Mouse (Mus musculus) midbrain, embryonic 10.5 days (tissue): ENCODE data around the gene Ttc3. TPM values are rescaled to one million over a fixed set of nuclear protein-coding genes. Genes with fewer than 3 reads are reported as not detected.
"Not testable (repeated sequence)": the region's sequence is repeated elsewhere in the genome, so short reads cannot be mapped to it uniquely, and the experiment has no call there.

Experiments used
- DNase-seq: peaks from one replicate; pipeline ENCODE4 v3.0.0-alpha.2; 2017; ENCODE audit warnings: low spot score
- H3K27ac ChIP-seq: fragments of 300-500 bp; sonication (generic); replicated peaks from 2 replicates; pipeline ENCODE4 v1.5.1; 2016; ENCODE audit warnings: mild to moderate bottlenecking
- H3K27me3 ChIP-seq: fragments of 300-500 bp; sonication (generic); 2 replicates; pipeline ENCODE4 v1.6.1; 2016; ENCODE audit warnings: low read depth, mild to moderate bottlenecking; ENCODE audit not compliant: poor library complexity, severe bottlenecking
- H3K36me3 ChIP-seq: fragments of 300-500 bp; sonication (generic); 2 replicates; pipeline ENCODE4 v1.6.1; 2016; ENCODE audit warnings: mild to moderate bottlenecking, moderate library complexity
- H3K4me1 ChIP-seq: fragments of 300-500 bp; sonication (generic); 2 replicates; pipeline ENCODE4 v1.6.1; 2016
- H3K4me3 ChIP-seq: fragments of 300-500 bp; sonication (generic); 2 replicates; pipeline ENCODE4 v1.5.1; 2016; ENCODE audit warnings: mild to moderate bottlenecking, moderate library complexity
- H3K9me3 ChIP-seq: fragments of 300-500 bp; sonication (generic); replicated peaks from 2 replicates; pipeline ENCODE4 v1.6.1; 2016; ENCODE audit warnings: mild to moderate bottlenecking
- WGBS: fragments of 180-500 bp; shearing (Covaris S2); methylation state at CpG from one replicate; pipeline ENCODE4 v1.1.7; 2016; 5-methylcytosine and 5-hydroxymethylcytosine counted together
- polyA plus RNA-seq: library from polyadenylated mRNA; unstranded; fragments of >200 nt; fragmentation: Nextera tagmentation; extraction: Ambion mirVana; gene quantifications from 2 replicates; pipeline ENCODE4 v1.2.1, GENCODE M21; 2016

Ttc3 gene
- polyA plus RNA-seq: 327 and 391 TPM in 2 replicates

- H3K36me3 ChIP-seq: 0 out of 2 replicates have a peak, but pooled peaks cover 2% of the 10 kb centered on the region
- H3K4me3 ChIP-seq: peak within 1 kb of the TSS; percentile 91
- no peaks in the 10 kb centered on the region for H3K9me3 ChIP-seq
- no peaks in the 10 kb centered on the region for H3K27me3 ChIP-seq
- H3K27ac ChIP-seq: peak within 1 kb of the TSS; percentile 99
- WGBS: under 1% methylated on average over 78 of the region's 79 CpGs
- DNase-seq: peak; percentile 97
- peaks cover 49% of the 10 kb centered on the region for H3K4me1 ChIP-seq
Observed at GRCm38 (mm10) chr16:94370173-94370914, at the start of gene Ttc3. Gene Ttc3 (plus strand): TSS chr16:94370618.

GRCm38 (mm10) chr16:94323681-94324080 is 46.7 kb upstream of the Ttc3 start:
- Histone ChIP-seq H3K27me3 (peaks cover 32% of the 10 kb centered on the region), H3K27ac (no peak overlapping the region), H3K4me1 (peaks cover 13% of the 10 kb centered on the region), H3K36me3 (no peaks in the 10 kb centered on the region), H3K4me3 (no peak overlapping the region), H3K9me3 (no peaks in the 10 kb centered on the region)
- DNase-seq: no peak
- 82% methylated on average over 5 of the region's 5 CpGs for WGBS

- H3K4me1 ChIP-seq: peaks cover 34% of the 10 kb centered on the region
- WGBS: 88% methylated on average over 3 of the region's 3 CpGs
- peaks cover 53% of the 10 kb centered on the region for H3K27me3 ChIP-seq
- no peak for DNase-seq
- H3K27ac ChIP-seq: no peak overlapping the region
- no peaks in the 10 kb centered on the region for H3K36me3 ChIP-seq
- H3K9me3 ChIP-seq: no peaks in the 10 kb centered on the region
- no peak overlapping the region for H3K4me3 ChIP-seq
Observed at GRCm38 (mm10) chr16:94326008-94326407, 44.4 kb upstream of the Ttc3 start.

DNA sequence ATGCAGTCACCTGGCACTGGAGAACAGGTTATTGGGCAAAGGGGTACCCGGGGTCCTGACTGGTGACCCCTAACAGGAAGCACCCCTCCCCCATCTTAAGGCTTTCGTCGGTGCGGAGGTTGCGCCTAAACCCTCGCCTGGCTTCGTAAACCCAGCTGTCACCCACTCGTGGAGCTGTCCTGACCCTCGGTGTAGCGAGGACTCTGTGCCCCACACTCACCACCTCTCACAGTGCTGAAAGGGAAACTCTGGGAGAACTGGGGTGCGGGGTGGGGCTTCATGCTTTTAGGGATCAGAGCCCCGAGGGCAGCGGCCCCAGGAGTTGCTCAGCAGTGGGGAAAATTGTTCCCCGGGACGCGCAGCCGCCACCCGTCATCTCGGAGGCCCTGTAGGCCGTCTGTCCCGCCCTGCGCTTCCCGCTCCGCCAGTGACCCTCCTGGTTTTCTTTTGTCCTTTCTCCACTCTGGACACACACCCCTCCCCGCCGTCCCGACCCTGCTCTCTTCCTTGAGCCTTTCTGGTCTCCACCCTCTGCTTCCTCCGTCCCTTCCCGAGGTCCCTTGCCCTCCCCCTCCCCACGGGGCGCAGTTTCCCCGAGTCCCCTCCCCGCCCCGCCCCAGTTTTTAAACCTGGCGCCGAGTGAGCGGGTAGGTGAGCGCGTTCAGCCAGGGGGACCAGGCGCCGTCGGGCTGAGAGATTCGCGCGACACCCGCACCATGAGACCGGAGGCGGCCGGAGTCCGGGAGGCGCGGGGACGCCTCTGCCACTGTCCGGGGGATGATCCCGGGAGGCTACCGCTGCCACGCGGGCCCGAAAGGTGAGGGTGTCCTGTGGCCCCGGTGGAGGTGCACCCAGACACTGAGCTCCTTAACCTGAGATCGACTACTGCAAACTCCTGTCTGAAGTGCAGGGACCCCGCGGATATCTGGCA is 42.4 kb upstream of the Ttc3 start, which contains the start of gene Ripply3:
Gene Ripply3 (plus strand): TSS at position 640 of the 931 bp plus-strand sequence.
- WGBS: 1% methylated on average over 63 of the region's 63 CpGs
- H3K27ac ChIP-seq: peak within 1 kb of the TSS; percentile 84
- H3K27me3 ChIP-seq: peaks cover 57% of the 10 kb centered on the region
- H3K4me3 ChIP-seq: peak within 1 kb of the TSS; percentile 64
- H3K36me3 ChIP-seq: no peaks in the 10 kb centered on the region
- peak; percentile 68 for DNase-seq
- H3K4me1 ChIP-seq: peaks cover 34% of the 10 kb centered on the region
- no peaks in the 10 kb centered on the region for H3K9me3 ChIP-seq

DNA sequence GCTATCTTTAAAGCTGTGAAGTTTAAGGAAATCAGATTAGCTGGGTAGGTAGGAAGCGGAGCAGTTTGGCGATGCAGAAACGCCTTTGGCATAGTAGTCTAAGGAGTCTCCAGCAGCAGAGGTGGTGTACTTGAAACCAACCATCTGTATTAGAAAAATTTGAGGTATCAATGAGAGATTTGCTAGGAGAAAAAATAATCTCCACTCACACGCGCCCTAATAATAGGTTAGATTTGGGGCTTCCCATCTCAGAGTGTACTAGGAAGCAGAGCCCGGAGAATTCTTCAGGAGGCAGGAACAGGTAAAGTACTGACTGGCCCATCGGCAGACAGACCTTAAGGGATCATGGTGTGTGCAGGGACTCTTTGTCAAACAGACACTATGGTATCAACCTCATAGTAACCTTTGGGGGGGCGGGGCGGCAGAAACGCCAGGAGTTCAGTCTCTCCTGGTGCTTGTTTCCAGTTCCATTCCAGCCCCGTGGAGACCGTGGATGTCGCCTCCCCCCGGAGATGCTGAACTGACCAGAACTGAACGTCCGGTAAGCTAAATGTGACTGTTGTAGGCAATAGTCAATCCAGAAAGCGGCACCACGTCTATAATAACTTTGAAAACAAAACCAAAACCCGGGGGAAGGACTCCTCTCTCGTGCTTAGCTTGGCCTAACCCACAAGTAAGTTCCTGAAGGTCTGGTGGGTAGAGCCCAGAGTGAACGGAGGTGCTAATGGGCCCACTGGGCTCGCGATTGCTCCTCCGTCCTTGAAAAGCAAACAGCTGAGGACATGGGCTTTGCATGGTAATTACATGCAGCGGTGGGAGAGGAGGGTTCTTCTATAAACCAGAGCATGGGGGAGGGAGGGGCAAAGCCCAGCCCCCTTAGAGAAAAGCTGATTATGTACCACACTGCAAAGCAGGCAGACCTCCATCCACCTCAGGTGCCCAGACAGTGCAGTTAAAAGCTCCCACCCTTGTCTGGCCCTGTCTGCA is 41.2 kb upstream of the Ttc3 start:
- Histone ChIP-seq H3K4me3 (peak overlapping the region; percentile 64), H3K36me3 (no peaks in the 10 kb centered on the region), H3K9me3 (no peaks in the 10 kb centered on the region), H3K27ac (peak overlapping the region; percentile 23; the same call in 1 of the 2 replicates), H3K27me3 (peaks cover 57% of the 10 kb centered on the region), H3K4me1 (peaks cover 34% of the 10 kb centered on the region)
- WGBS: 7% methylated on average over 25 of the region's 25 CpGs
- peak; percentile 50 for DNase-seq

GRCm38 (mm10) chr16:94330429-94330828 is 40.0 kb upstream of the Ttc3 start:
- peak; percentile 28 for DNase-seq
- Histone ChIP-seq H3K27me3 (peaks cover 57% of the 10 kb centered on the region), H3K36me3 (no peaks in the 10 kb centered on the region), H3K4me3 (no peak overlapping the region), H3K9me3 (no peaks in the 10 kb centered on the region), H3K27ac (peak overlapping the region; percentile 42), H3K4me1 (peaks cover 34% of the 10 kb centered on the region)
- 32% methylated on average over 5 of the region's 5 CpGs for WGBS

- no peaks in the 10 kb centered on the region for H3K9me3 ChIP-seq
- H3K27ac ChIP-seq: no peak overlapping the region
- H3K27me3 ChIP-seq: peaks cover 47% of the 10 kb centered on the region
- H3K4me1 ChIP-seq: peaks cover 38% of the 10 kb centered on the region
- no peak overlapping the region for H3K4me3 ChIP-seq
- WGBS: 87% methylated on average over 9 of the region's 9 CpGs
- H3K36me3 ChIP-seq: no peaks in the 10 kb centered on the region; the same call in 1 of the 2 replicates
- no peak for DNase-seq
Observed at GRCm38 (mm10) chr16:94331233-94331885, 39.1 kb upstream of the Ttc3 start.

GRCm38 (mm10) chr16:94331886-94332252 is 38.5 kb upstream of the Ttc3 start:
- WGBS: 56% methylated on average over 5 of the region's 5 CpGs
- H3K27ac ChIP-seq: no peak overlapping the region
- H3K9me3 ChIP-seq: no peaks in the 10 kb centered on the region
- peak; percentile 58 for DNase-seq
- H3K36me3 ChIP-seq: no peaks in the 10 kb centered on the region; the same call in 1 of the 2 replicates
- no peak overlapping the region for H3K4me3 ChIP-seq
- peaks cover 43% of the 10 kb centered on the region for H3K27me3 ChIP-seq
- H3K4me1 ChIP-seq: peaks cover 38% of the 10 kb centered on the region

DNA sequence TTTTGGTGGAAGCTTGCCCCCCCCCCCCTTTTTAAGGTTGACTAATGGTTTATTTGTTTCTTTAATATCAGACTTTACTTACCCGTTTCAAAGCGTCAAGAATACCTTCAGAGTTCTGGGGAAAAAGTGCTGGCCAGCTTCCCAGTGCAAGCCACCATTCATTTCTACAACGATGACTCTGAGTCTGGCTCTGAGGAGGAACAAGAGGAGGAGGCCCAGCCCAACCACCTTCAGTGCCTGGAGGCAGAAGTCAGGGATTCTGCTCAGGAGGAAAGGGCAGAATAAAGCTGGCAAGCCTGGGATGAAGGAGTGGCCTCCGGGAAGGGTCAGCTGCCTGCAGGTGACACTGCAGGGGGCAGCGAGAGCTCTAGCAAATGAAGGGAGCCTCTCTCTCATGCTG is 34.8 kb upstream of the Ttc3 start:
- 54% methylated on average over 5 of the region's 5 CpGs for WGBS
- Histone ChIP-seq H3K27me3 (peaks cover 5% of the 10 kb centered on the region), H3K9me3 (no peaks in the 10 kb centered on the region), H3K36me3 (no peaks in the 10 kb centered on the region; the same call in 1 of the 2 replicates), H3K4me1 (peaks cover 5% of the 10 kb centered on the region), H3K4me3 (no peak overlapping the region), H3K27ac (peak overlapping the region; percentile 28)
- no peak for DNase-seq

GRCm38 (mm10) chr16:94339164-94340160 is 31.0 kb upstream of the Ttc3 start:
- H3K36me3 ChIP-seq, H3K4me1 ChIP-seq, H3K27me3 ChIP-seq, H3K4me3 ChIP-seq, H3K27ac ChIP-seq, H3K9me3 ChIP-seq, DNase-seq: not testable (repeated sequence)
- WGBS: 90% methylated on average over 22 of the region's 22 CpGs

GRCm38 (mm10) chr16:94345733-94346132 is 24.7 kb upstream of the Ttc3 start:
- no peak overlapping the region for H3K4me3 ChIP-seq
- DNase-seq: no peak
- H3K4me1 ChIP-seq: peaks cover 10% of the 10 kb centered on the region
- no peaks in the 10 kb centered on the region for H3K27me3 ChIP-seq
- no peak overlapping the region for H3K27ac ChIP-seq
- H3K36me3 ChIP-seq: no peaks in the 10 kb centered on the region
- no peaks in the 10 kb centered on the region for H3K9me3 ChIP-seq
- WGBS: 98% methylated on average over 1 of the region's 1 CpGs
